Mouse (Mus musculus): ENCODE results near the gene Zfp37. TPM values are rescaled to one million over a fixed set of nuclear protein-coding genes. Genes with fewer than 3 reads are reported as not detected.

Zfp37 gene
- polyA plus RNA-seq, 1 experiment from 2014 or later: 11.3 TPM

DNA sequence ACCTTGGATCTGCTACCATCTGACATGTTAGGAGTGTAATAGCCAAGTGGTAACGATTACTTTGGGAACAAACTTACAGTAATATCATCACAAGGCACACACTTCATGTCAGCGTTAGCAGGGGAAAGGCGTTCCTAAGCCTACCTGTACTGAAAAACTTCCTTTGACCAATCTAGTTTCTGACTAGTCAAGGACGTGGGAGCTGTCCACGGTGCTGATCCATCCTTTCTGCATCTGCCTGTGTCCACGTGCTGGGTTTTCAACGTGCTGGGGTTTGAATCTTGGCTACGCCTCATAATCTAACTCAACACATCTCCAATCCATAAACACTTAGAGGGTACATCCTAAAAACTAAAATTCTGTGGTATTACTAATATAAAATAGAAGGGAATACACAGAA lies 26.1 kb upstream of the Zfp37 start:
- Histone ChIP-seq H3K27ac (no peak overlapping the region), H3K9ac (no peak overlapping the region), H3K4me1 (no peaks in the 10 kb centered on the region), H3K9me3 (replicated peaks) (no peaks in the 10 kb centered on the region), H3K27me3 (no peaks in the 10 kb centered on the region), H3K4me3 (replicated peaks) (no peak overlapping the region), H3K4me2 (no peak overlapping the region), H3K36me3 (no peaks in the 10 kb centered on the region)
- WGBS: 28% methylated on average over 8 of the region's 8 CpGs
- no peak for ATAC-seq (replicated peaks; ENCODE audit: low FRiP score)

DNA sequence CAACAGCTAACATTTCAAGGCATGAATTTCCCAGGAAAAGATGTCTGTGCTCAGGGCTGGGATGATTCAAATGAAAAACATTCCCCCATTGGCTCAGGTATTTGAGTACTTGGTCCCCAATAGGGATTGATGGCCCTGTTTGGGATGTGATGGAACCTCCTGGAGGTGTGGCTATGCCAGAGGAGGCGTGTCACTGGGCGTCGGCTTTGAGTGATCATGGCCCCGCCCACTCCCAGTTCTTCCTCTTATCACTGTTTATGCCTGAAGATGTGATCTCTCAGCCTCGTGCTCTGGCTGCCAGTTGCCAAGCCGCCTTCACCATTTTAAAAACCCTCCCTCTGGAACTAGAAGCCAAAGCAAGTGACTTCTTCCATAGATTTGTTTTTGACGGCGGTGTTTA lies 23.7 kb upstream of the Zfp37 start:
- H3K4me2 ChIP-seq: no peak overlapping the region
- WGBS: 66% methylated on average over 8 of the region's 8 CpGs

DNA sequence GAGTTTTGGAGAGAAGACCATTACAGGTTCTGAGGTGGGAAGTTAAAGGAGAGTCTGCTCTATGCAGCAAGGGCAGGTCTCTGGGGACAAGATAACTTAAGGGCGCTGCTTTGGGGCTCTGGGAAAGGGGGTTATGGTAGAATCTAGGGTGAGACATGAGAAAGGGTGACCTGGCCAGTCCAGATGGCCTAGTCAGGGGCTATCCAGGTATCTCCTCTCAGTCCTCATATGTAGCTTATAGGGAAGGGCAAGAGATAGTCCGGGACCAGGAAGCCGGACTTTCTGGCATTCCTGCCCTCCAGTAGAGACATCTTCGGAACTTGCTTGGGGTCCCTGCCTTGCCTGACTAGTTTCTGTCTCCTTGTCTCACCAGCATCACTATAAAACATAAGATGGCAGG lies 20.9 kb upstream of the Zfp37 start:
- H3K36me3 ChIP-seq: no peaks in the 10 kb centered on the region
- H3K9me3 ChIP-seq (replicated peaks): no peaks in the 10 kb centered on the region
- H3K27ac ChIP-seq: no peak overlapping the region
- H3K4me2 ChIP-seq: no peak overlapping the region
- H3K4me3 ChIP-seq (replicated peaks): no peak overlapping the region
- no peak for ATAC-seq (replicated peaks; ENCODE audit: low FRiP score)
- H3K27me3 ChIP-seq: no peaks in the 10 kb centered on the region
- WGBS: 89% methylated on average over 4 of the region's 4 CpGs
- no peaks in the 10 kb centered on the region for H3K4me1 ChIP-seq
- H3K9ac ChIP-seq: no peak overlapping the region

More for the DNA sequence above, 23.7 kb upstream of the Zfp37 start:
- H3K4me1 ChIP-seq: no peaks in the 10 kb centered on the region
- no peak overlapping the region for H3K4me3 ChIP-seq (replicated peaks)
- no peak for ATAC-seq (replicated peaks; ENCODE audit: low FRiP score)
- no peaks in the 10 kb centered on the region for H3K36me3 ChIP-seq
- H3K9me3 ChIP-seq (replicated peaks): no peaks in the 10 kb centered on the region
- H3K27ac ChIP-seq: no peak overlapping the region
- H3K9ac ChIP-seq: no peak overlapping the region
- no peaks in the 10 kb centered on the region for H3K27me3 ChIP-seq

DNA sequence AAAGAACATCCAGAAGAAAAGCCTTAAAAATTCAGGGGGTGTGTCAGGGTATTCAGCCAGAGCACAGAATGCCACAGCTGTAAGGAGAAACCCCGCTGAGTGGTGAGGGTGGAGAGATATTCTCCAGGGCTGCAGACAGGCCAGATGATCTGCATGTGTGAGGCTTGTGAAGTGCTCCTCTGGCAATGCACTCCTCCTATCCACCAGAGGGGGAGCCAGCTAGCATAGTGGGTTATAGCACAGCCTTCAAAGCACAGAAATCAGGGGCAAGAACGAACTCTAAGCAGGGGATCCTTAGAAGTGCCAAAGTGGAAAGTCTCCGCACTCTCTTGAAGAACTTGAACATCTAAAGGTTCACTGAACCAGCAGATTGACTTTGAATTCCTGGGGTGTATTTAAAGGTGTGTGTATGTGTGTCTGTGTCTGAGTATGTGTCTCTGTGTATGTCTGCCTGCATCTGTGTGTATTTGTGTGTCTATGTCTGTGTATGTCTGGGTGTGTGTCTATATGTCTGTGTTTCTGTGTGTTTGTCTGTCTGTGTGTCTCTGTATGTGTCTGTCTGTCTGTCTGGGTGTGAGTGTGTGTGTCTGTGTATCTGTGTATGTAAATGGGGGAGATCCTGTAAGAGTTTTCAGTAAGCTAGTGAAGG lies 20.2 kb upstream of the Zfp37 start:
- no peaks in the 10 kb centered on the region for H3K9me3 ChIP-seq (replicated peaks)
- H3K4me1 ChIP-seq: no peaks in the 10 kb centered on the region
- WGBS: 47% methylated on average over 3 of the region's 3 CpGs
- no peak overlapping the region for H3K27ac ChIP-seq
- no peaks in the 10 kb centered on the region for H3K27me3 ChIP-seq
- no peak overlapping the region for H3K4me2 ChIP-seq
- H3K4me3 ChIP-seq (replicated peaks): no peak overlapping the region
- no peak for ATAC-seq (replicated peaks; ENCODE audit: low FRiP score)
- H3K9ac ChIP-seq: no peak overlapping the region
- no peaks in the 10 kb centered on the region for H3K36me3 ChIP-seq

DNA sequence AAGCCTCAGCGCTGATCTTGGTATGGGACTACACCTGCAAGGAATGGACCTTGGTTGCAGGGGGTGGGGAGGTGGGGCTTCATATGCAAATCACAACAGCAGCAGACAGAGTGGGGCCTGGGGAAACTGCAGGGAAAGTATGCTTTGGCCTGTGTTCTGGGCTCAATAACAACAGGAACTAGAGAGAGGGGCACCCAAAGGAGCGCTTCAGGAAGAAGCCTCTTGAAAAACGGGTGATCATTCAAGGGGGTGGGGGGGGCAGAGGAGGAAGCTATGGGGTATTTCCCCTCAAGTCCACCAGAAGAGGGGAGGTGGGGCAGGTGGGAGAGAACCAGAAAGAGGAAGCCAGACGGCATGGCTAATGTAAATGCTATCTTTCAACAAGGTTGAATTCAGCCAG lies 17.5 kb upstream of the Zfp37 start:
- Histone ChIP-seq H3K4me2 (no peak overlapping the region), H3K27me3 (no peaks in the 10 kb centered on the region), H3K9ac (no peak overlapping the region), H3K4me3 (replicated peaks) (no peak overlapping the region), H3K9me3 (replicated peaks) (no peaks in the 10 kb centered on the region), H3K27ac (no peak overlapping the region), H3K36me3 (no peaks in the 10 kb centered on the region), H3K4me1 (no peaks in the 10 kb centered on the region)
- ATAC-seq (replicated peaks; ENCODE audit: low FRiP score): no peak
- 40% methylated on average over 4 of the region's 4 CpGs for WGBS

DNA sequence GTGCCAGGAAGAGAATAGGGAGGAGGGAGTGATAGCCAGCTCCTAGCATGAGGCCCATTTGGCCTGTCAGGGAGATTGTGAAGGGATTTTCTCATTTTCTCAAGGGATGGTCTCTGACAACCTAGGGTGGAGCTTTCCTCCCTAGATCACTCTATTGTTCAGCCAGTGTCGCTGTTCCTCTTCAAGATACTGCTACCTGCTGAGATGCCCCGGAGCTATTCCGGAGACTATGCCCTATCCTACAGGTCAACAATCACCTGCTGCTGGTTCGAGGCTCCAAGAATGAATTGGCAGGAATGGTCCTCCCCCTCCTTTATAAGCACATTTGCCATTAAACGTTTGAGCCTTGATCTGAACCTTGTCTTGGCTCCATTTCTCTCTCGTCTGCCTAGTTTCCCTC lies 9.7 kb upstream of the Zfp37 start:
- no peak overlapping the region for H3K9ac ChIP-seq
- WGBS: 67% methylated on average over 6 of the region's 6 CpGs
- no peaks in the 10 kb centered on the region for H3K9me3 ChIP-seq (replicated peaks)
- H3K36me3 ChIP-seq: no peaks in the 10 kb centered on the region
- H3K4me1 ChIP-seq: no peaks in the 10 kb centered on the region
- H3K27ac ChIP-seq: no peak overlapping the region
- ATAC-seq (replicated peaks; ENCODE audit: low FRiP score): no peak
- no peak overlapping the region for H3K4me2 ChIP-seq
- no peaks in the 10 kb centered on the region for H3K27me3 ChIP-seq
- H3K4me3 ChIP-seq (replicated peaks): no peak overlapping the region

DNA sequence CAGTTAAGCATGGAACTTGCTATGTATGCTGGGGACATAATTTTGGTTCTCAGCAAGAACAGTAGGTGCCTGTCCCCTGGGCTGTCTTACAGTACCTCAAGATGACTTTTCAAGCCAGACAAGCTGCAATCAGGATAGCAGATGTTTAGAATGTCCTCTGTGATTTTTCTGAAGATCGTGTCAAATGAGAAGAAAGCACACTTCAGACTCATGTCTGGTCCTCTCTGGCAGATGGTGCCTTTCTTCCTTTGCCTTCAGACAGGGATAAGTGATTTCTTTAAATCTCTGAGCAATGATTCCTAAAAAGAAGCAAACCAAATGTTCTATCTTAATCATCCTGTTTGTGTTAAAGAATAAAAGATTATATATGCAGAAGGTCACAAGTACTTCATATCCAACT lies 694 bp downstream of the Zfp37 start:
- Histone ChIP-seq H3K4me3 (replicated peaks) (no peak overlapping the region), H3K36me3 (no peaks in the 10 kb centered on the region), H3K4me2 (no peak overlapping the region), H3K27ac (no peak overlapping the region), H3K4me1 (no peaks in the 10 kb centered on the region), H3K27me3 (no peaks in the 10 kb centered on the region), H3K9ac (no peak overlapping the region), H3K9me3 (replicated peaks) (no peaks in the 10 kb centered on the region)
- ATAC-seq (replicated peaks; ENCODE audit: low FRiP score): no peak
- 79% methylated on average over 1 of the region's 1 CpGs for WGBS

DNA sequence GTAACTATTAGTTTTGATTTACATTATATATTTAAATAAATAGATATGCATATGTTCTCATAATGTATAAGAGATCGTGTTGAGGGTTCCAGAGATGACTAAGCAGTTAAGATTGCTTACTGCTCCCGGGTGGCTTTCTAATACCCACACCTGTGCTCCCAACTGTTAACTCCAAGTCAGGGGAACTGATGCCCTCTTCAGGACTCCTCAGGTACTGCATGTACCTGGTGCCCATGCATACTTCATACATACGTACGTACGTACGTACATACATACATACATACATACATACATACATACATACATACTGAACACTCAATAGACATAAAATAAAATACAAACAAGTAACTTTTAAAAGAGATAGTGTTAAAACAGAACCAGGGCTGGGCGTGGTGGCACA lies 1.4 kb downstream of the Zfp37 start:
- no peak overlapping the region for H3K27ac ChIP-seq
- H3K9me3 ChIP-seq (replicated peaks): no peaks in the 10 kb centered on the region
- H3K4me2 ChIP-seq: no peak overlapping the region
- ATAC-seq (replicated peaks; ENCODE audit: low FRiP score): no peak
- H3K36me3 ChIP-seq: no peaks in the 10 kb centered on the region
- H3K27me3 ChIP-seq: no peaks in the 10 kb centered on the region
- WGBS: 90% methylated on average over 7 of the region's 7 CpGs
- no peak overlapping the region for H3K9ac ChIP-seq
- no peak overlapping the region for H3K4me3 ChIP-seq (replicated peaks)
- H3K4me1 ChIP-seq: no peaks in the 10 kb centered on the region

DNA sequence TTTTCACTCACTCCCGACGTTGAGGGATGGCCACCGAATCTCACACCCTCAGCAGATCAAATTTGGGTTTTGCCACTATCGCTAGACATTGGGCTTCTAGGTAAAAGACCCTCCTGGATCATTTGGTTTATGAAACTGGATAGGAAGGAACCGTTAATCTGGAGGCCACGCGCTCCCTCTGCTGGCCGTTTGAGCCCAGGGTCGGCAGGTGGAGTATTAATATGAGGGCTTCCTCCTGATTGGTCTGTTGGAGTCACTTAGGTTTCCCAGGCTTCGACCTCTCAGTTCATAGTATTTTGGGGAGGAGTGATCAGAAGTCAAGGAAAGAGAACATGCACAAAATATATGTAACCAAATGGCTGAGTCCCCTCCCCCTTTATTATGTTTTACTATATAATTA lies 2.5 kb downstream of the Zfp37 start:
- Histone ChIP-seq H3K9ac (no peak overlapping the region), H3K27me3 (no peaks in the 10 kb centered on the region), H3K9me3 (replicated peaks) (no peaks in the 10 kb centered on the region), H3K36me3 (no peaks in the 10 kb centered on the region), H3K4me1 (no peaks in the 10 kb centered on the region), H3K27ac (no peak overlapping the region), H3K4me3 (replicated peaks) (no peak overlapping the region), H3K4me2 (no peak overlapping the region)
- WGBS: 44% methylated on average over 10 of the region's 10 CpGs
- no peak for ATAC-seq (replicated peaks; ENCODE audit: low FRiP score)

DNA sequence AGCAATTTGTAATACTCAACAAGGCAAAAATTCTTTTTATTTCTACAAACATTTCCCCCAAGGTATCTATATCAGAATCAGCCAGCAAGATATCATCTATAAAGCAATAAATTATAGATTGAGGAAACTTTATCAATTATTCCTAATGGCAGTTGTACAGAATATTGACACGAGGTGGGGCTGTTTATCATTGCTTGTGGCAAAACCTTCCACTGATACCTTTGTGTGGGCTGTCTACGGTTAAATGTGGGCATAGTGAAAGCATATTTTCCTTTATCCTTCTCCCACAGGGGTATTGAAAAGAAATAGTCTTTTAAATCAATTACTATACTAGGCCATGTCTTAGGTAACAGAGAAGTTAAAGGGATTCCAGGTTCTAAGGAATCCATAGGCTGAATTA lies 17.4 kb downstream of the Zfp37 start:
- Histone ChIP-seq H3K9ac (no peak overlapping the region), H3K4me3 (replicated peaks) (no peak overlapping the region), H3K4me2 (no peak overlapping the region), H3K4me1 (peaks cover 6% of the 10 kb centered on the region), H3K36me3 (no peaks in the 10 kb centered on the region), H3K27ac (no peak overlapping the region), H3K27me3 (no peaks in the 10 kb centered on the region), H3K9me3 (replicated peaks) (no peaks in the 10 kb centered on the region)
- ATAC-seq (replicated peaks; ENCODE audit: low FRiP score): no peak
- WGBS: 78% methylated on average over 2 of the region's 2 CpGs

DNA sequence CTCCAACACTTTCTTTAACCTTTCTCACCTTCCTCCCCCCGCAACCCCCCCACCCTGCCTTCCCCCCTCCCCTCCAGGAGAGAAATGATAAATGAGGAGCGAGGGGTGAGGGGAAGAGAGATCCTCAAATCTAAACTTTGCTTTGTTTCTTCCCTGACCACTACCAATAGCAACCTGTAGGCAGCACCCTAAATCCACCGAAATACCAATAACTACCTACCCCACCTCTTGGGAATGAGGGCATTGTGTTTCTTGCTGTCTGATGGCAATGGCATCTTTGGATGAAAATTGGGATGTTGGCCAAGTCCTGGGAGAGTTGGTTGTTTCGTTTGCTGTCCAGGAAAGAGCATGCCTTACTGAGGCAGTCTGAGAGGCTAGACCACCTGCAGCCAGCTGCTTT lies 20.8 kb downstream of the Zfp37 start:
- Histone ChIP-seq H3K36me3 (peaks cover 1% of the 10 kb centered on the region; the same call in 1 of the 2 replicates), H3K4me1 (peaks cover 13% of the 10 kb centered on the region), H3K4me2 (no peak overlapping the region), H3K9me3 (replicated peaks) (no peaks in the 10 kb centered on the region), H3K27ac (no peak overlapping the region), H3K9ac (no peak overlapping the region), H3K4me3 (replicated peaks) (no peak overlapping the region), H3K27me3 (no peaks in the 10 kb centered on the region)
- no peak for ATAC-seq (replicated peaks; ENCODE audit: low FRiP score)
- 53% methylated on average over 4 of the region's 4 CpGs for WGBS

DNA sequence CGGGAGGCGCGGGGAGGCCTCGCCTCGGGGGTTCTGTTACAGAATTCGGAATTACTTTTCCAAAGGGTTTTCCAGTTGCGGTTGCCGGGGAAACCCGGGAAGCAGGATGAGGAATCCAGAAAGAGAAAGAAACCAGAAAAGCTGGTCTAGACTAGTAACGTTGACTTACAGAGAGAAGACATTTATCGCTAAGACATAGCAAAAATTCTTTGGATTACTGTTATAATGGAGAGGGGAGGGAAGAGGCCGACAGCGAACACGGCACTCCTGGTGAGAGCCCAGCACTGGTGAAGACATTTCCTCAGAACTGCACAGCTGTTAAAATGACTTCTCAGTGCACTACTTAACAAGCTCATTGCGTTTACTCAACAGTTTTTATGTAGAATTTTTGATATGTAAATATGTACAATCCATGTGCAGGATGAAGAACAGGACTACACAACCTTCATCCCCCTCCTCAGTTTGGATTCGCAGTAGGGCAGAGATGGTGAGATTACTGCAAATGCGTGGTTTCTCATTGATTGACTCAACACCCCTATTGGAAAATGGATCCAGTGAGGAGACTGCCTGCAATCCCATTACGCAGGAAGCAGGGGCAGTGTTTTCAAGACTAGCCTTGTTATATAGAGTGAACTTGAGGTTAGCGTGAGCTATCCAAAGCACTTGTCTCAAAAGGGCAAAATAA lies 22.0 kb downstream of the Zfp37 start:
- H3K36me3 ChIP-seq: peaks cover 11% of the 10 kb centered on the region
- WGBS: 5% methylated on average over 19 of the region's 19 CpGs
- peak overlapping the region; percentile 67 for H3K9ac ChIP-seq
- H3K27me3 ChIP-seq: no peaks in the 10 kb centered on the region
- H3K4me1 ChIP-seq: peaks cover 13% of the 10 kb centered on the region
- peak overlapping the region; percentile 89 for H3K27ac ChIP-seq
- H3K9me3 ChIP-seq (replicated peaks): no peaks in the 10 kb centered on the region
- peak overlapping the region; percentile 59 for H3K4me2 ChIP-seq
- peak; percentile 47 for ATAC-seq (replicated peaks; ENCODE audit: low FRiP score)
- H3K4me3 ChIP-seq (replicated peaks): peak overlapping the region; percentile 68
